Mouse (Mus musculus): ENCODE measurements around the gene Tmem97. TPM values are rescaled to one million over a fixed set of nuclear protein-coding genes. Genes with fewer than 3 reads are reported as not detected.
A peak's percentile ranks its signal among the peaks of the same experiment; 100 is the strongest.
"Not testable (repeated sequence)": the region's sequence is repeated elsewhere in the genome, so short reads cannot be mapped to it uniquely, and the experiment has no call there.

The Tmem97 gene
- total RNA-seq, 2 experiments from 2014 or later, result 5.3 to 5.5 TPM

GRCm38 (mm10) chr11:78556070-78556469, 5.5 kb upstream of the Tmem97 start:
- intact Hi-C loops (cut with DNase I), result loop anchor here (10.0 kb wide), 1 partner anchor 369 kb away; the partner anchor contains the start of gene Nos2

DNA sequence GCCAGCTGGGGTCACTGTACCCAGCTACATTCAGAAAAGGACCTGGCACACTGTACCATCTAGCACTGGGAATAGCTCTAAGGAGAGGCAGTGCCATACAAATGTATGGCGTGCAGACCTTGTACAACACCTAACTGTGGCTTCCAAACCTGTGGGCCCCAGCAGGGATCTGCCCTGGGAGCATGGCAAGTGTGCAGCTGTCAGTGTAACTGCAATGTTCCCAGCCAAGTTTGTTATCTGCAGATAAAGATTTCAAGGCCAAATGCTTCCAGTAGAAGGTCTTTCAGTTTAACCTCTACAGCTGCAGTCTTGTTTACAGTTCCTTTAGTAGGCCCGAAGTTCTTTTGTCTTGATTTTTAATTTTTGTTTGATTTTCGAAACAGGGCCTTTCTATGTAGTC, 5.0 kb upstream of the Tmem97 start:
- intact Hi-C loops (cut with DNase I), result loop anchor here (10.0 kb wide), 1 partner anchor 369 kb away; the partner anchor contains the start of gene Nos2
- DNase-seq (ENCODE audit: low spot score), result no peak

More at GRCm38 (mm10) chr11:78556070-78556469, 5.5 kb upstream of the Tmem97 start:
- DNase-seq (ENCODE audit: low spot score), result no peak

- intact Hi-C loops (cut with DNase I), result loop anchor here (10.0 kb wide), 1 partner anchor 374 kb away; the partner anchor contains the start of gene Nos2
Observed at GRCm38 (mm10) chr11:78551059-78551398, 452 bp upstream of the Tmem97 start.

DNA sequence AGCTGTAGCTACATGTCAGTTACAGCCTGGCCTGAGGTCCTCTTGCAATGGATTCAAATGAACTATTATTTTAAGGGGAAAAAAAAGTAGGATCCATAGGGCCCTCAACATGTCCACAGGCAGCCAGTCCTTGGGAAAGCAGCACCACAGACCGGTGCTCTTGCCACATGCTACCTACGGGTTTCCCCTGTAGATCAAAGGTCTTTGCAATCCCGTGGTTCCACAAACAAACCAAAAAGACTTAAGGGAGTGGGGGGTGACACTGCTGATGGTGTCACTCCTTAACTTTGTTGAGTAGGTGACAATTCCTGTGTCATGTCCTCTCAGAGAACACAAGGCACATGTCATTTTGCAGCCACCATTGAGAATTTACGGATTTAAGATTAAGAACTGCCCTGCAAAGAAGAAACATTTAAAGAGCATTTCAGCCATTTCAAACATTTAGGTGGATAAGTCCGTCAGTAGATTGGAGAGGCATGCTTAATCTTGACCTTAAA, 1.0 kb downstream of the Tmem97 start:
- intact Hi-C loops (cut with DNase I), result no loop called here
- DNase-seq (ENCODE audit: low spot score), result no peak

More at GRCm38 (mm10) chr11:78551059-78551398, 452 bp upstream of the Tmem97 start:
- no peak for DNase-seq (ENCODE audit: low spot score)

- DNase-seq (ENCODE audit: low spot score), result no peak
- intact Hi-C loops (cut with DNase I), result no loop called here
Observed at GRCm38 (mm10) chr11:78547718-78548460, 2.7 kb downstream of the Tmem97 start.

DNA sequence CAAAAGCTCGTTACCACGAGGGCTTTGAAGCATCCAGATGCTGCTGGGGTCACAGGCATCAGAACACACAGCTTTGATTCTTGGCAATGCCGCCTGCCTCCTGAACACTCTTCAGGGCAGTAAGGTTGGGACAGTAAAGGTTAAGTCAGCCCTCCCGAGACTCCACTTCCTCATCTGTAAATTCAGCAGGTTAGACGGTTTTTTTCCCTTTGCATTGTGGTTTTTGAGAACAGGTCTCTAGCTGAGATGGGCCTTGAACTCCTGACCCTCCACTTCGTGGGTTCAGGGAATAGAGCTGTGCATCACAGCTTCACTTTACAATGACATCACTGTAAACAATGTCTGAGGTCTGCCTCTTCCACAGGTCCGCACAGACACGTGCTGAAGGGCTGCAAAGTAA, 5.4 kb downstream of the Tmem97 start:
- DNase-seq (ENCODE audit: low spot score), result no peak
- intact Hi-C loops (cut with DNase I), result no loop called here

GRCm38 (mm10) chr11:78544449-78545111, 6.0 kb downstream of the Tmem97 start:
- intact Hi-C loops (cut with DNase I), result no loop called here

DNA sequence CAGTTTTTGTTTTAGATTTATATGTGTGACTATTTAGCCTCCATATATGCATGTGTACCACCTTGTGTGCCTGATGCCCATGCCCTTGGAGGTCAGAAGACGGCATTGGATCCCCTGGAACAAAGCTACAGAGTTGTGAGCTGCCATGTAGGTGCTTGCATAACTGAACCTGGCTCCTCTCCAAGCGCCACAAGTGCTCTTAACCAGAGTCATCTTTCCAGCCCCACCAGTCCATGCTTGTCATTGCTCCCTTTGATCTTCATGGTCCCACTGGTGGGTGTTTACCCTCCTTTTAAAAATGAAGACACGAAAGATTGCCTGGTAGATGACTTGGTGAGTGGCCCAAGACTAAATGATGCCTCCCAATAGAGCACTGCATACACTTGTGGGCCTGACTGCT, 10.2 kb downstream of the Tmem97 start:
- intact Hi-C loops (cut with DNase I), result no loop called here
- DNase-seq (ENCODE audit: low spot score), result no peak

More at GRCm38 (mm10) chr11:78544449-78545111, 6.0 kb downstream of the Tmem97 start:
- no peak for DNase-seq (ENCODE audit: low spot score)

- no peak for DNase-seq (ENCODE audit: low spot score)
- intact Hi-C loops (cut with DNase I), result no loop called here
Observed at GRCm38 (mm10) chr11:78536690-78537084, 13.9 kb downstream of the Tmem97 start.

DNA sequence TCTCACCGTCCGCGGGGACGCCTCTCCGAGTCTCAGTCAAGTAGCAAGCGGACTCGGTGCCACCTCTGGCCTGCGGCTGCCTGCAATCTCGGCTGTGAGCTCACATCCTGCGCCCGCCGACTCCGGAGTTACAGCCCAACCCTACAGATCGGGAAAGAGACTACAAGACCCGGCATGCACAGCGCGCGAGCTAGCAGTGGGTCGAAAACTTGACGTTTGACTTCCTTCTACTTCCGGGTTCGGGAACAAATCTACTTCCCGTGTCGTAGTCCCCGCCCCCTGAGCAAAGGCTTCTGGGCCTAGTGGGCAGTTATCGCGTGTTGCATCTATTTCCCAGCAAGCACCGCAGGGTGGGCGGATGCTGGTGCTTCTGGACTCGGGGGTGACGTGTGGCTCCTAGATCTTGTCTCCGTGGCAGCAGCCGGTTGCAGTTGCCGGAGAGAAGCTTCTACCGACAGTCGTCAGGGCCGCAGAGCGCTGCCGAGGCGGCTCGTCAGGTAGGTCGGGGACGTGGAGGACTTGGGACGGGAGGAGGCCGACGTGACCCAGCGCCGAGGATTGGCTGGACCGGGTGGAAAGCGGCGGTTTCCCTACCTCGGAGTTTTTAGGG, 14.4 kb downstream of the Tmem97 start, which contains the start of the genes Tnfaip1 and Ift20:
Gene Tnfaip1, minus strand, starts transcription at position 253 of the 610 bp plus-strand sequence.
Gene Ift20, plus strand, starts transcription at position 282 of the 610 bp plus-strand sequence.
- DNase-seq (ENCODE audit: low spot score), result peak; percentile 97
- intact Hi-C loops (cut with DNase I), result no loop called here

DNA sequence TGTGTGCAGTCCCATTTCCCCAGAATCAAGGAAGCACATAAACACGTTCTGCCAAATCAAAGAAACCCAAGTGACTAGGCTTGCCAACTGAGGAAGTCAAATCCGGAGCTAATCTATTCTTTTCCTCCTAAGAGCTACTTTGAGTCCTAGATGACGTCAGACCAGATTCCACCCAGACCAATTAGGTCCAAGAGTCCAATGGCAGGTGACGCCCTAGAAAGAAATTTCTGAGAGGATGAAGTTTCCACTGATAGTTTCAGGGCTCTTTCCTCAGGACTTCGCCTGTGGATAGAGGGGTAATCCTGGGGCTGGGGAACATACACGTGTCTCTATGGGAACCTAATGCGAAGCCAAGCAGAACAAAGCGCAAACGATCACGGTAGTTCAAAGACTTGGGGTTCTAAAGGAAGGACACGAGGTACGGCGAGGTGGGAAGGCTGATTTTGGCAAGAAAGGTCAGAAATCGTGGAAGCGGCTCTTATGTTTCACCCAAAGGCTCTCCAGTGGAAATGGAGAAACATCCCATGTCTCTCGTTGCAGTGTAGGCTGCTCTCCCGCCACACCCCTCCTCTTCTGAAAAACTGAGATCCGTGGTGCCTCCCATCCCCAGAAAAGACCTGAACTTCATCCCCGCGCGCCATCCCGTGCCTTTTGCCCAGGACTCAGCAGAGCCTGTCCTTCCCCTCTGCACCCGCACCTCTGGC, 15.0 kb downstream of the Tmem97 start:
- peak; percentile 29 for DNase-seq (ENCODE audit: low spot score)
- intact Hi-C loops (cut with DNase I), result no loop called here

DNA sequence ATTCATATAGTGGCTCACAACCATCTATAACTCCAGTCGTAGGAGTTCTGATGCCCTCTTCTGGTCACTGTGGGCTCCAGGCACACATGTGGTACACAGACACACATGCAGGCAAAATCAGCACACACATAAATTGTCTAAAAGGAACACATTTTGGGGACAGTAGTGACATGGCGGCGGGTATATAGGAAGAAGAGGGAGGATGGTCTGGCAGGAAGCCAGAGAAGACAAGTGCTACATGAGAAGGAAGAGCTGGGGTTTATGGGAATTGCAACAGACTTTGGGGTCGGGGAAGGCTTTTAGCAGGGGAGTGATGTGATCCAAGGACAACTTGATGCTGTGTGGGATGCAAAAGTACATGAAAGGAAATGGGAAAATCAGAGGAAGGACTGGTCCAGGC, 16.1 kb downstream of the Tmem97 start:
- intact Hi-C loops (cut with DNase I), result no loop called here
- DNase-seq (ENCODE audit: low spot score), result no peak

DNA sequence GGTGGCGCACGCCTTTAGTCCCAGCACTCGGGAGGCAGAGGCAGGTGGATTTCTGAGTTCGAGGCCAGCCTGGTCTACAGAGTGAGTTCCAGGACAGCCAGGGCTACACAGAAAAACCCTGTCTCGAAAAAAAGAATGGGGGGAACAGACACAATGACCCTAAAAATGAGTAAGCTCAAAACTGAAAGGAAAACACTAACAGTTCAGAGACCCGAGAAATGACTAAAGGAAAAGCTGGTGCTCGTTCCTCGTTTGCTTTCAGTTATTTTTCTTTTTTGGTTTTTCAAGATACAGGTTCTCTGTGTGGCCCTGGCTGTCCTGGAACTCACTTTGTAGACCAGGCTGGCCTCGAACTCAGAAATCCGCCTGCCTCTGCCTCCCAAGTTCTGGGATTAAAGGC, 19.1 kb downstream of the Tmem97 start:
- intact Hi-C loops (cut with DNase I), result loop anchor here (2.0 kb wide), 1 partner anchor 17 kb away; no protein-coding TSS in a partner anchor
- DNase-seq (ENCODE audit: low spot score), result not testable (repeated sequence)

GRCm38 (mm10) chr11:78531046-78531445, 19.5 kb downstream of the Tmem97 start:
- peak; percentile 64 for DNase-seq (ENCODE audit: low spot score)
- intact Hi-C loops (cut with DNase I), result loop anchor here (2.0 kb wide), 1 partner anchor 16 kb away; no protein-coding TSS in a partner anchor

DNA sequence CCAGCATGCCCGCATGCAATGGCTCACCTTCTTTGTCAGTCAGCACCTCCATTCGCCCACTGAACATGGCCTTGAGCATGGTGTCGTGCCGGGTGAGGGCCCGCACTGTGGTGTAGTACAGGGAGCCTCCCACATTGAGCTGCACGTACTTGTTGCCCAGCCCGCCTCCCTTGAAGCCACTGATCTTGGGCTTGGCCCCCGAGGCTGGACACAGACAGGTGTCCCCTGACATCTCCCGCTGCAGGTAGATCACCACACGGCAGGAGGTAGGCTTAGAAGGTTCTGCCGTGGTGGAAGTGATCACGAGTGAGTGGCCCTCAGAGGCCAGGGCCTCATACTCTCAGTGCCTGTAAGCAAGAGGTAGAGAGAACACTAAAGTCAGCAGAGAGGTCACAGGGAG, 20.6 kb downstream of the Tmem97 start:
- DNase-seq (ENCODE audit: low spot score), result no peak
- intact Hi-C loops (cut with DNase I), result loop anchor here (2.0 kb wide), 1 partner anchor 15 kb away; no protein-coding TSS in a partner anchor

DNA sequence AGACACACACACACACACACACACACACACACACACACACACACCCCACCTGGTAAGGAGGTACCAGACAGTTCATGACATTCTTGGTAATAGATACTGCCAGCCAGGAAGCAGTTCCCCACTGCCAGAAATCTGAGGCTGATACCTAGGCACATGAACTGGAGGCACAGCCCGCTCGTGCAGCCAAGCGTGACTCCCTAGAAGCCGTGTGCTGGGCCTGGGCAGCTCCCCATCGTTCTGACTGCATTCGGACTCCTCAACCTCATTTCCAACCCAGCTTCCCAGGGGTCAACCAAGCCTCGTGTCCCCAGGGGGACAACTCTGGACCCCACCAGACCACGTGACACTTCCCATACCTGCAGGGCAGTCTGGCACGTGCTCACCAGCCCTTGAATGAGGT, 21.9 kb downstream of the Tmem97 start:
- DNase-seq (ENCODE audit: low spot score), result no peak
- intact Hi-C loops (cut with DNase I), result no loop called here

DNA sequence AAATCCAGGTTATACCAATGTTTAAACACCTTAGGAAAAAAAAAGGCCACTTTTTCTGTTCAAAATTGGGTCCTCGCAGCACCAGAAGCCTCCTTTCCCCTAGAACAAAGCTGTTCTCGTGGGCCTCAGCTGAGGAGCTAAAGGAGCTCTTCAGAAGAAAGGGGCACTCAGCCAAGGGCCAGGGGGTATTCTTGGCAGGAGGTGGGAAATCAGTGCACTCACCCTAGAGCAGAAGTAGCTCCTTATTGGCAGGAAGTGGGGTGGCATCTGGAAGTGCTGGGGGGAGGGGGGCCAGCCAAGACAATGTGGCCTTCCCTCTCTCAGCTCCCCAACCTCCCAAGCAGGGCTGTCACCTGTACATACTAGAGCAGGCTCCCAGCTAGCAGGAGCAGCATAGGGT, 25.7 kb downstream of the Tmem97 start:
- intact Hi-C loops (cut with DNase I), result no loop called here
- DNase-seq (ENCODE audit: low spot score), result no peak

GRCm38 (mm10) chr11:78523241-78523955, 27.2 kb downstream of the Tmem97 start:
- DNase-seq (ENCODE audit: low spot score), result no peak
- intact Hi-C loops (cut with DNase I), result no loop called here

- no peak for DNase-seq (ENCODE audit: low spot score)
- intact Hi-C loops (cut with DNase I), result no loop called here
Observed at GRCm38 (mm10) chr11:78522481-78522997, 28.0 kb downstream of the Tmem97 start.
